Mouse (Mus musculus): Measurements from ENCODE around the gene Col6a3. TPM values are rescaled to one million over a fixed set of nuclear protein-coding genes. Genes with fewer than 3 reads are reported as not detected.

Gene Col6a3
- polyA plus RNA-seq, 1 experiment = 16.1 TPM

DNA sequence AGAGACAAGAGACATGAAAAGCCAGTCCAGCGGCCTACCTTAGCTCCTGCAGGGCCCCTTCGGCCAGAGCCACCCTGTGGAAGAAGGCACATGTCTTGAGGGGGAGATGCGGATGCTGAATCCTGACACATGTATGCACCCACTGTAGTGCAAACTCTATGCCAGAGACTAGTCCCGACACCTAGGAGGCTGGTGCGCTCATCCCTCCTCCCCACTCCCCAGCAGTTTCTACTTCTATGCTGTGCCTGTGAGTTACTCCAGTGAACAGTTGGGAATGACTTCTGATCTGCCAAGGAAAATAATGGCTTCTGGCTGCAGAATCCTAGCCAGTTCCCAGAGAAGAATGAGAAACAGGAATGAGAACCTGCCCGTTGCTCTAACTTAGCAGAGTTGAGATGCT lies 54.3 kb downstream of the Col6a3 start:
- H3K27ac ChIP-seq (ENCODE audit: control insufficient read depth, insufficient read depth, low read depth, low read length, poor library complexity) = no peak overlapping the region
- TF ChIP-seq CTCF (IDR thresholded peaks at IDR 0.05; ENCODE audit: control insufficient read depth, insufficient read depth, low read length) (no peak), POLR2A (IDR thresholded peaks at IDR 0.05; ENCODE audit: borderline replicate concordance, control insufficient read depth, low read depth, low read length) (no peak)
- H3K4me1 ChIP-seq (ENCODE audit: control insufficient read depth, insufficient read depth, low read length) = no peaks in the 10 kb centered on the region
- no peak overlapping the region for H3K4me3 ChIP-seq (replicated peaks; ENCODE audit: control insufficient read depth, low read depth, low read length)
- 75% methylated on average over 6 of the region's 6 CpGs for WGBS

DNA sequence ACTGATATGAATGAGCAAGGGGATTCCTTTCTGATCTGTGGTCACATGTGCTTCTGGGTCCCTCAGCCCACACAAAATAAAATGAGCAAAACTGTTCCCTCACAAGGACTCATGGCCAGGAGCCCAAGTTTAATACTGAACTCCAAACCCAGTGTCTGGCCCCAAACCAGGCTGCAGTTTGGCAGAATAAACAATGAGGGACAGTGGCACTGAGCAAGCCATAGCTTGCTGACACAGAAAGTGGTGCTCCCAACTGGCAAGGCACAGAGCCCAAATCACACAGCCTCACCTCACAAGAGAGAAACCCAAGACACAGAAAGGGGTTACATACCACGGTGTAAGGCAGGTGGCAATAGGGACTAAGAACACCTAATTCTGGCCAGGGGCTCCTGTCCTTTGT lies 63.3 kb downstream of the Col6a3 start:
- no peaks in the 10 kb centered on the region for H3K4me1 ChIP-seq (ENCODE audit: control insufficient read depth, insufficient read depth, low read length)
- no peak overlapping the region for H3K4me3 ChIP-seq (replicated peaks; ENCODE audit: control insufficient read depth, low read depth, low read length)
- TF ChIP-seq POLR2A (IDR thresholded peaks at IDR 0.05; ENCODE audit: borderline replicate concordance, control insufficient read depth, low read depth, low read length) = no peak
- no peak for TF ChIP-seq CTCF (IDR thresholded peaks at IDR 0.05; ENCODE audit: control insufficient read depth, insufficient read depth, low read length)
- WGBS = 87% methylated on average over 1 of the region's 1 CpGs
- H3K27ac ChIP-seq (ENCODE audit: control insufficient read depth, insufficient read depth, low read depth, low read length, poor library complexity) = no peak overlapping the region

DNA sequence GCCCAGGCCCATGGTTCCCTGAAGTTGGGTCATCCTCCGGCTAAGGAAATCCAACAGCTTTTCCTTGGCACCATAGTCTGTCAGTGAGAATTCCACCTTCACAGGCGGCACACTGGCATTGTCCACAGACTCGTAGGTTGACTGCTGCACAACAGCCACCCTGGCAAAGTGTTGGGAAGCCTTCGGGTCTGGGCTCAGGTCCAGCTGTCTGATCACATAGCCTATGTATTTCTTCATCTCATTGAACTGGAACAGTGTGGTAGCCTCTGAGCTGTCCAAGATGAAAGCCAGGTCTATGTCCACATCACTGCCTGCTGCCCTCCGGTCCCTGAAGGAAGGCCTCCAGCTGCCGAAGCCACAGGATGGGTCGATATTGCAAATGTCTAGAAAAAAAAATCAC lies 64.7 kb downstream of the Col6a3 start:
- 80% methylated on average over 7 of the region's 7 CpGs for WGBS
- no peak for TF ChIP-seq CTCF (IDR thresholded peaks at IDR 0.05; ENCODE audit: control insufficient read depth, insufficient read depth, low read length)
- no peak for TF ChIP-seq POLR2A (IDR thresholded peaks at IDR 0.05; ENCODE audit: borderline replicate concordance, control insufficient read depth, low read depth, low read length)
- H3K4me1 ChIP-seq (ENCODE audit: control insufficient read depth, insufficient read depth, low read length) = no peaks in the 10 kb centered on the region
- H3K27ac ChIP-seq (ENCODE audit: control insufficient read depth, insufficient read depth, low read depth, low read length, poor library complexity) = no peak overlapping the region
- no peak overlapping the region for H3K4me3 ChIP-seq (replicated peaks; ENCODE audit: control insufficient read depth, low read depth, low read length)

DNA sequence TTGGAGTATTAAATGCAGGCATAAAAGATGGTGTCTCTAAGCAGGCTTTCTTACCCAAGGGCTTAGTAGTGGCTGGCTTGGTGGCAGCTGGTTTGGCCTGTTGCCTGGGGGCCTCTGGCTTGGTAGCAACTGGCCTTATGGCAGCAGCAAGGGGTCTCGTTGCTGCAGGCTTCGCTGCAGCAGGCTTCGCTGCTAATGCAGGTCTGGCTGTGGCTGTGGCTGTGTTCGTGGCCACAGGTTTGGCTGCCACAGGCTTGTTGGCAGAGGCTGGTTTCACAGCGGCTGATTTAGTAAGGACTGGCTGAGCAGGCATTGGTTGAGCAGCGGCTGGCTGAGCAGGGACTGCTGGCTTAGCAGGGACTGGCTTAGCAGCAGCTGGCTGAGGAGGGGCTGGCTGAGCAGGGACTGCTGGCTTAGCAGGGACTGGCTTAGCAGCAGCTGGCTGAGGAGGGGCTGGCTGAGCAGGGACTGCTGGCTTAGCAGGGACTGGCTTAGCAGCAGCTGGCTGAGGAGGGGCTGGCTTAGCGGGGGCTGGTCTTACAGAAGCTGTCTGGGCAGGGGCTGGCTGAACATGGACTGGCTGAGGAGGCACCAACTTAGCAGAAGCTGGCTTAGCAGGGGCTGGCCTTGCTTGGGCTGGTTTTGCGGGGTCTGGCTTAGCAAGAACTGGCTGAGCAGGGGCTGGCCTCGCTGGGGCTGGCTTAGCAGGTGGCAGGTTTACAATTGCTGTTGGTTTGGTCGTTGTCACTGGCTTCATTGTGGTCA lies 68.1 kb downstream of the Col6a3 start:
- Histone ChIP-seq H3K4me3 (replicated peaks; ENCODE audit: control insufficient read depth, low read depth, low read length) (no peak overlapping the region), H3K4me1 (ENCODE audit: control insufficient read depth, insufficient read depth, low read length) (no peaks in the 10 kb centered on the region), H3K27ac (ENCODE audit: control insufficient read depth, insufficient read depth, low read depth, low read length, poor library complexity) (no peak overlapping the region)
- TF ChIP-seq CTCF (IDR thresholded peaks at IDR 0.05; ENCODE audit: control insufficient read depth, insufficient read depth, low read length) = no peak
- TF ChIP-seq POLR2A (IDR thresholded peaks at IDR 0.05; ENCODE audit: borderline replicate concordance, control insufficient read depth, low read depth, low read length) = no peak
- 54% methylated on average over 10 of the region's 10 CpGs for WGBS

DNA sequence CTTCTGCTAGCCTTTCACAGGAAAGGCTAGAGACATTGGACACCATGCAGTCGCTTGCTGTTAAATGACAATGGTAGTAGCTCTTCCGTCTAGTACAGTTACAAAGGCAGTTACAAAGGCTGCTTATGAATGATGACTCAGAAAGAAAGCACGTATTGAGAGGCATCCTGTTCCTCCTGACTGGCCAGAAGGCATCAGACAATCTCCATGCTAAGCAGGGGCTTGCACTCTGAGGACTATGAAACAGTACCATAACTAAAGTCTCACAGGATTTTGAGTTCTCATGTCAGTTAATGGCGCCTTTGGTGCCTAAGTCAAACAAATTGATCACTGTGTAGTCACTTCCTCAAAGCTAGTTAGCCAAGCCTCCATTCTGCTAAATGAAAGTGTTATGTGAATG lies 72.6 kb downstream of the Col6a3 start:
- WGBS = 55% methylated on average over 4 of the region's 4 CpGs
- no peak overlapping the region for H3K27ac ChIP-seq (ENCODE audit: control insufficient read depth, insufficient read depth, low read depth, low read length, poor library complexity)
- TF ChIP-seq CTCF (IDR thresholded peaks at IDR 0.05; ENCODE audit: control insufficient read depth, insufficient read depth, low read length) (no peak), POLR2A (IDR thresholded peaks at IDR 0.05; ENCODE audit: borderline replicate concordance, control insufficient read depth, low read depth, low read length) (no peak)
- H3K4me1 ChIP-seq (ENCODE audit: control insufficient read depth, insufficient read depth, low read length) = no peaks in the 10 kb centered on the region
- H3K4me3 ChIP-seq (replicated peaks; ENCODE audit: control insufficient read depth, low read depth, low read length) = no peak overlapping the region

DNA sequence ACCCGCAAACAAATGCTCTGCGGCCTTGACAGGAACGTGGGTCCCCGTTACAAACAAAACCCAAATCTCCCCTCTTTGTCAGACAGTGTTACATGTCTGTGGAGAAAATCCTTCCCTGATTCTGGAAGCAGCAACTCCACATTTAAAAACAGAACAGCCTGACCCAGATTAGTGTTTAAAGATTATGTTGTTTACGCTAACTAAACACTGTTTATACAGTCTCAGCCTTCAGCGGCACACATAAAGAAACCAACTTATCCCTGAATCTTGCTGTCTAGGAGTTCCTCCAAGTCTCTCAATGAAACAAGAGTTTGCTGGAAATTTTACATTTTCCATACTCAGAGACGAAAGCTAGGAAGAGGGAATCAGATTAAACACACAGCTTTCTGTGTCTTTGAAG lies 73.7 kb downstream of the Col6a3 start:
- 85% methylated on average over 7 of the region's 7 CpGs for WGBS
- TF ChIP-seq POLR2A (IDR thresholded peaks at IDR 0.05; ENCODE audit: borderline replicate concordance, control insufficient read depth, low read depth, low read length) (no peak), CTCF (IDR thresholded peaks at IDR 0.05; ENCODE audit: control insufficient read depth, insufficient read depth, low read length) (no peak)

DNA sequence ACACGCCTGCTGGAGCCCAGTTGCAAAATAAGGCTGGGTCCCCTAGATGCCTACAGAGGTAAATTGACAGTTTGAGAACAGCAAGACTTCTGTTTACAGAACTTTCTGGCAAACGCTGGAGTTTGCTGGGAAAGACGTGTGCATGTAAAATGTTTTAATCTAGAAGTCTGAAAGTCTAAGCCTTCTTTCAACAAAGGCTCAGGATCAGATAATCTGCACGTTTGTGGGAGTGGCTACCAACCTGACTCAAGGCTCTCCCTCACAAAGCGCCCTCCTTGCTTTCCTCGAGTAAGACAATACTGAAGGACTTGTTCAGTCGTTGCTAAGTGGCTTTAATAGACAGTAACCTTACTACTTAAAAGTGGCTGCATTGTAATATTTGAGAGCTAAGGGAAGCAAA lies 74.5 kb downstream of the Col6a3 start:
- Histone ChIP-seq H3K4me1 (ENCODE audit: control insufficient read depth, insufficient read depth, low read length) (no peaks in the 10 kb centered on the region), H3K4me3 (replicated peaks; ENCODE audit: control insufficient read depth, low read depth, low read length) (no peak overlapping the region), H3K27ac (ENCODE audit: control insufficient read depth, insufficient read depth, low read depth, low read length, poor library complexity) (no peak overlapping the region)
- 57% methylated on average over 7 of the region's 7 CpGs for WGBS
- TF ChIP-seq POLR2A (IDR thresholded peaks at IDR 0.05; ENCODE audit: borderline replicate concordance, control insufficient read depth, low read depth, low read length) (no peak), CTCF (IDR thresholded peaks at IDR 0.05; ENCODE audit: control insufficient read depth, insufficient read depth, low read length) (no peak)

More for the DNA sequence above, 73.7 kb downstream of the Col6a3 start:
- H3K4me3 ChIP-seq (replicated peaks; ENCODE audit: control insufficient read depth, low read depth, low read length) = no peak overlapping the region
- no peak overlapping the region for H3K27ac ChIP-seq (ENCODE audit: control insufficient read depth, insufficient read depth, low read depth, low read length, poor library complexity)
- no peaks in the 10 kb centered on the region for H3K4me1 ChIP-seq (ENCODE audit: control insufficient read depth, insufficient read depth, low read length)

DNA sequence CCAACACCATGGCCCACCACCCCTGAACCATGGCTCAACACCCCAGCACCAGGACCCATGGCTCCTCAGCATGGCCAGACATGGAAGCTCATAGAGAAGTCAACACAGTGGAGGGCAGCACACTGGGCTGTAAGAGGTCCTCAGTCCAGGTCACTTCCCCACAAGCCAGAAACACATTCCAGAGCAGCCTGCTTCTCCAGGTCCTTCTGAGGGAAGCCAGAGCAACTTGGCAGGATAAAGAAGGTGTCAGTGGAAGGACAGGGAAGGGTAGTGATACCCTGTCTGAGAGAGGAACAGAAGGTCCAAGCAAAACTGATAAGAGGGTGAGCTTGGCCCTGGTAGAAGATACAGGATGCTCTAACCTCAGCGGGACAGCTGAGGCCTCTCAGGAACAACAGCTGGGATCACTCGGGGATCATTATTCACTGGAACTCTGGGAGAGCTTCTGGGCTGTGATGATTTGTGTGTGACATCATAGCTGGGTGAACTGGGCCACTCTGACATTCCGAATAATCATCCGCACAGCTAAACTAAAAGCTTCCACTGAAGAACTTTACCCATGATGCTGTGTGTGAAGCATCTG lies 85.6 kb downstream of the Col6a3 start:
- Histone ChIP-seq H3K4me3 (replicated peaks; ENCODE audit: control insufficient read depth, low read depth, low read length) (no peak overlapping the region), H3K4me1 (ENCODE audit: control insufficient read depth, insufficient read depth, low read length) (no peaks in the 10 kb centered on the region), H3K27ac (ENCODE audit: control insufficient read depth, insufficient read depth, low read depth, low read length, poor library complexity) (no peak overlapping the region)
- 84% methylated on average over 4 of the region's 4 CpGs for WGBS
- TF ChIP-seq POLR2A (IDR thresholded peaks at IDR 0.05; ENCODE audit: borderline replicate concordance, control insufficient read depth, low read depth, low read length) = no peak
- TF ChIP-seq CTCF (IDR thresholded peaks at IDR 0.05; ENCODE audit: control insufficient read depth, insufficient read depth, low read length) = no peak

Data from bone marrow, adult 2 months (tissue).